Mouse (Mus musculus) CH12.LX (cell line): ENCODE results near the gene Socs3.

Experiments used
- CHD1 ChIP-seq: IDR thresholded peaks from 2 replicates; pipeline ENCODE4 v1.6.1; 2012; ENCODE audit warnings: low read depth, low read length, improper control_type of control experiment, inconsistent platforms
- CTCF ChIP-seq, 2 experiments: IDR thresholded peaks in 1 of 2; conservative IDR thresholded peaks in 1 of 2; 2 replicates each; pipeline ENCODE4 v1.5.1; 2011 to 2012; ENCODE audit warnings: low read depth in 2 of 2, low read length in 2 of 2, improper control_type of control experiment in 1 of 2, inconsistent platforms in 1 of 2, mild to moderate bottlenecking in 1 of 2, moderate library complexity in 1 of 2
- ELF1 ChIP-seq: IDR thresholded peaks from 2 replicates; pipeline ENCODE4 v1.6.1; 2014; ENCODE audit warnings: low read depth, mild to moderate bottlenecking, inconsistent platforms, low read length, improper control_type of control experiment
- EP300 ChIP-seq: IDR thresholded peaks from 2 replicates; pipeline ENCODE4 v1.6.1; 2011; ENCODE audit warnings: low read length, improper control_type of control experiment
- GABPA ChIP-seq: IDR thresholded peaks from 2 replicates; pipeline ENCODE4 v1.6.1; 2012; ENCODE audit warnings: low read depth, low read length, improper control_type of control experiment, inconsistent platforms; ENCODE audit not compliant: insufficient replicate concordance
- MAX ChIP-seq: IDR thresholded peaks from 2 replicates; pipeline ENCODE4 v1.6.1; 2011; ENCODE audit warnings: low read length, improper control_type of control experiment
- MAZ ChIP-seq: IDR thresholded peaks from 2 replicates; pipeline ENCODE4 v1.6.1; 2012; ENCODE audit warnings: low read depth, mild to moderate bottlenecking, inconsistent platforms, low read length, improper control_type of control experiment, moderate library complexity
- PAX5 ChIP-seq: IDR thresholded peaks from 2 replicates; pipeline ENCODE4 v1.6.1; 2012; ENCODE audit warnings: low read length, inconsistent platforms, mixed read lengths
- POLR2A ChIP-seq: IDR thresholded peaks from 2 replicates; pipeline ENCODE4 v1.6.1; 2011; ENCODE audit warnings: low read depth, mild to moderate bottlenecking, improper control_type of control experiment, low read length
- RCOR1 ChIP-seq: conservative IDR thresholded peaks from 2 replicates; pipeline ENCODE4 v1.6.1; 2012; ENCODE audit warnings: low read depth, mild to moderate bottlenecking, inconsistent platforms, low read length, improper control_type of control experiment
- USF1 ChIP-seq: IDR thresholded peaks from 2 replicates; pipeline ENCODE4 v1.6.1; 2014; ENCODE audit warnings: low read depth, mild to moderate bottlenecking, inconsistent platforms, low read length, improper control_type of control experiment
- ZC3H11A ChIP-seq: IDR thresholded peaks from 2 replicates; pipeline ENCODE4 v1.6.1; 2012; ENCODE audit warnings: low read depth, mild to moderate bottlenecking, inconsistent platforms, low read length, improper control_type of control experiment
- ZMIZ1 ChIP-seq: IDR thresholded peaks from 2 replicates; pipeline ENCODE4 v1.6.1; 2012; ENCODE audit warnings: low read depth, mild to moderate bottlenecking, inconsistent platforms, low read length, improper control_type of control experiment

GRCm38 (mm10) chr11:117971646-117972242, 1.9 kb upstream of the Socs3 start:
- TF ChIP-seq MAZ, result no peak
- TF ChIP-seq GABPA, result no peak
- TF ChIP-seq CHD1, result no peak
- TF ChIP-seq EP300, result no peak
- TF ChIP-seq POLR2A, result no peak
- no peak for TF ChIP-seq ZC3H11A
- TF ChIP-seq ZMIZ1, result no peak
- no peak for TF ChIP-seq PAX5
- TF ChIP-seq MAX, result no peak
- peak in 1 of 2 experiments; percentile 8; a peak in 1 of 4 replicates for TF ChIP-seq CTCF (conservative IDR thresholded peaks at IDR 0.05 in 1 of 2, IDR thresholded peaks at IDR 0.05 in 1 of 2; ENCODE audit: low read depth in 2 of 2, low read length in 2 of 2)
- no peak for TF ChIP-seq USF1
- no peak for TF ChIP-seq ELF1
- no peak for TF ChIP-seq RCOR1
